21 mouse cellular contexts compared by ENCODE assay signal in the genomic region with DNA sequence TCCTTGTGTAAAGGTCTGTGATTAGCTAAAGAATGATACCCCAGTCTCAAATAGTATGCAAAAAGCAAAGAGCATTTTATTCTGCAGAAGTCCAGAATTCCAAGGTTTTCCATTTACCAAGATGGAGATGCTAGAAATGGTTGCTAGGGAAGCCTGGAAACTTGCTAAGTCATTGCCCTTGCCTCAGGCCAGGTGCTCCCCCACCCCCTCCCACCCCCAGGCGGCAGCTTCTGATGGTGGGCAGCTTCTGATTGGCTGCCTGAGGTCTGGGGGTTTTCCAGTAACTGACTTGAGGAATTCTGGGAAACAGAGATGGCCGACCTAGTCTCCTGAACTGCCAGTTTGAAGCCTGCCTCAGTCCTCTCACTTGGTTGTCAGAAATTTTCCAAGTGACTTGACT. TPM values are rescaled to one million over a fixed set of nuclear protein-coding genes. Genes with fewer than 3 reads are reported as not detected.
DNase-seq lines count a peak whose midpoint lies in the region.
"Had no signal": no experiment of that assay in that cellular context is flagged by ENCODE, and none has a peak within 500 bp of the region (broad histone marks: within the 10 kb centered on the region; RNA-seq: fewer than 3 reads in every experiment).

No protein-coding gene starts in this region.

- peak; percentile 11 for DNase-seq in 3T3-L1 (ENCODE audit: low read depth, low spot score)
- peak; percentile 64 for DNase-seq in ES-CJ7 (ENCODE audit: low read depth, low spot score)
- DNase-seq in WW6 (ENCODE audit: low read depth, low spot score): peak; percentile 34
- no peak for DNase-seq in left cerebral cortex, postnatal 25 days (ENCODE audit: low spot score in 2 of 2)
- no peak for DNase-seq in frontal cortex, postnatal 25 days (ENCODE audit: low spot score in 2 of 2)
- no peak for DNase-seq in urinary bladder, postnatal 36 days (ENCODE audit: low spot score in 2 of 2)
- DNase-seq: adrenal gland, postnatal 10 days; adrenal gland, postnatal 36 days; B cell, adult 2 months; cerebellum, adult 18-20 months; cerebellum, adult 9-10 months; cerebellum, postnatal 14 days; gastrocnemius, adult 2 months; gastrocnemius, postnatal 14 days; heart, adult 11 months had no signal

- intact Hi-C loops in left cerebral cortex, postnatal 25 days (cut with DNase I): no loop called here

RNA-seq across cellular contexts. Expression of a gene that starts 12.6 kb away (rescaled TPM):
- total RNA-seq in left cerebral cortex, postnatal 25 days (2021): not detected
- total RNA-seq: adrenal gland, adult 18-20 months; adrenal gland, postnatal 10 days; adrenal gland, postnatal 36 days; G1E; gastrocnemius, adult 2 months; gastrocnemius, postnatal 14 days; gastrocnemius, postnatal 4 days; heart, adult 8-10 months; heart, postnatal 25 days; hematopoietic stem cell, adult 5-6 weeks had no signal

RNA-seq across cellular contexts. Expression of a gene that starts 44.7 kb away (rescaled TPM):
- total RNA-seq in left cerebral cortex, postnatal 25 days (2021): 10 to 100 TPM; 63.4 to 70.9 TPM

Comparison
In these comparisons a context has a peak if more than half of its experiments do, and no peak if none do; other contexts are left out.
1. DNase-seq: peak in 3T3-L1 (single experiment), ES-CJ7 (single experiment) and WW6 (single experiment); none in left cerebral cortex, postnatal 25 days (0 of 2), frontal cortex, postnatal 25 days (0 of 2) and urinary bladder, postnatal 36 days (0 of 2).